Mouse (Mus musculus) fibroblast of lung, adult 2 months (primary cell): ENCODE measurements at regions not wholly inside any gene's neighbourhood (a gene's known extent, or its start where the extent isn't known, plus 50 kb on each side); places are given as distances from the start of the nearest gene placed in this dataset.
"Not testable (repeated sequence)": the region's sequence is repeated elsewhere in the genome, so short reads cannot be mapped to it uniquely, and the experiment has no call there.

ENCODE experiments used
- DNase-seq: peaks from one replicate; pipeline ENCODE4 v3.0.0-alpha.2; 2011; ENCODE audit warnings: low read depth

GRCm38 (mm10) chr2:10998798-10999197, 173.1 kb upstream of the Prkcq start:
- DNase-seq: no peak

DNA sequence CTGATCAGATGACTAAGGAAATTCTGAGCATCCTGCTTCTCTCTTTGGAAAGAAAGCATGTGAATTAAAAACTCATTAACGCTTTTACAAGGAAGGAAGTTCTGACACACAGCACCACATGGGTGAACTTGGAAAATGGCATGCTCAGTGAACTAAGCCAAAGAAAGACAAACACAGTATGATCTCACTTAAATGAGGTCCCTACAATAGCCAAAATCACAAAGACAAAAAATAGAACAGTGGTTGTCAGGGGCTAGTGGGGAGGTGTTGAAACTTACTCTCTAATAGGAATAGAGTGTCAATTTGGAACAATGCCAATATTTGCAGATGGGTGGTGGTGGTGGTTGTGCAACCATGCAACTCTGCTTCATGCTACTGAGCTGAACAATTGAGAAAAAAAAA, 172.7 kb upstream of the Prkcq start:
- no peak for DNase-seq

GRCm38 (mm10) chr2:11005806-11006205, 166.1 kb upstream of the Prkcq start:
- DNase-seq: no peak

GRCm38 (mm10) chr2:11011041-11011962, 160.6 kb upstream of the Prkcq start:
- DNase-seq: no peak

- DNase-seq: no peak
Measured at GRCm38 (mm10) chr2:11012312-11012860, 159.5 kb upstream of the Prkcq start.

DNA sequence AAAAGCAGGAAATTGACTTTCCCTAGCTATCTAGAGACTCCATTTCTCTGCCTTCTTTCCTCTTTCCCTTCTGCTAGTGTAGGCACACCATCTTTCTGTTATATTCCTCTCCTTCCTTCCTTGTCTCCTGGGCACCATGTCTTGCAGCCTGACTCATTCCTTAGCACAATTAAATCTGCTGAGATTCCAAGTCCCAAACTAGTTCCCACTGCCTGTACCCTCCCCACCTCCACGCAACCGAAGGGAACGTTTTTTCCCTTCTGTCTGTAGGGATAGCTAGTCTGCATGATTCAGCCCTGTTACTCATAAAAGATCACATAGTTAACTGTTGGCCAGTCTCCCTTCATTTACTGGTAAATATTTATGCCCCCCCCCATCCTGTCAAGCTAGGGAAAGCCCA, 158.8 kb upstream of the Prkcq start:
- no peak for DNase-seq

- DNase-seq: no peak
Measured at GRCm38 (mm10) chr2:11016446-11016845, 155.5 kb upstream of the Prkcq start.

DNA sequence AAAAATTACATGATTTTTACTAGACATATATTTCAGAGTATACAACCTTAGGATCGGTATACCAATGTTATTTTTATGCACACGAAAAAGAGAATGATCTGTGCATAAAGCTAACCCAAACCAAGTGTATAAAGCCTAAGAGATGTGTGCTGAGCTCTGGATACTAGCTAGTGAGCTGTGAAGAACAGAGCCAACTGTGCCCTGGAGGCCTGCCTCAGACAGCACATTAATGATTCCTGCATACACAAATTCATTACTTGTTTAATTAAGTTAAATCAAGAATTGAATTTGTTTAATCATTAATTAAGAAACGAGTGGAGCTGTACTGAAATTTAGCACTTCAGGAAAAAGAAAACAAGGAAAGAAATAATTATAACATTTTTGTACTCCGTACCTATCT, 139.0 kb upstream of the Prkcq start:
- no peak for DNase-seq

DNA sequence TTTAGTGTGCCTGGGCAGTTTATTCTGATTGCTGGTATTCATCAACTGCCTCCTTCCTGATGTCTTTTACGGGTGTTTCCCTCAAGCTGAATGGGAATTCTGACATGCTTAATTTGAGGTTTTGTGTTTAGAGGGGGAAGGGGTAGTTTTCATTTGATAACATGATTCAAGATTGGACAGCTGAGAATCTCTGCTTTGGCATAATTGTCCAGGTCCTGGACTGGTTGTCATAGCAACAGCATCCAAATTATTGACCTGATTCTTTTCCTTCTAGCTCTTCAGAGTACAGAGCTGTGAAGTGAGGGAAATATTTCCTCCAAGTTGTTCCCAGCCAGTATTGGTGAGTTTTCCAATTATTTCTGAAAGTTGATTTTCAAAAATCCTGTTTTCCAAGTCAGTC, 137.7 kb upstream of the Prkcq start:
- no peak for DNase-seq

- no peak for DNase-seq
Measured at GRCm38 (mm10) chr2:11037343-11037742, 134.6 kb upstream of the Prkcq start.

DNA sequence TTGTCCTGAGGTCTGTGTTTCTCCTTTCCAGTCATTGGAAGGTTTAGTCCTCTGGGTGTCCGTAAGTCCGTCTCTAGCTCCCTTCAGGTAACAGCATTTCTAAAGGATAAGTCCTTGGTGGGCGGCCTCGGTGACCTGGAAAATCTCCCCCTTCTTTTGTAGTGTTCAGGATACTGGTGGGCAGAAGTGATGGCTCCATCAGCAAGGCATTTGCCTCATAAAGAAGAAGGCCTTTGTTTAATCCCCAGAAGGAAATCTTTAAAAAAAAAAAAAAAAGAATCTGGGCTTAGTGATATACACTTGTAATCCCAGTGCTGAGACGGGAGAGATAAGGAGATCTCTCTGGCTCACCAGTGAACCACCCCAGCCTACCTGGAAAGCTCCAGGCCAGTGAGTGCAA, 133.5 kb upstream of the Prkcq start:
- DNase-seq: no peak

DNA sequence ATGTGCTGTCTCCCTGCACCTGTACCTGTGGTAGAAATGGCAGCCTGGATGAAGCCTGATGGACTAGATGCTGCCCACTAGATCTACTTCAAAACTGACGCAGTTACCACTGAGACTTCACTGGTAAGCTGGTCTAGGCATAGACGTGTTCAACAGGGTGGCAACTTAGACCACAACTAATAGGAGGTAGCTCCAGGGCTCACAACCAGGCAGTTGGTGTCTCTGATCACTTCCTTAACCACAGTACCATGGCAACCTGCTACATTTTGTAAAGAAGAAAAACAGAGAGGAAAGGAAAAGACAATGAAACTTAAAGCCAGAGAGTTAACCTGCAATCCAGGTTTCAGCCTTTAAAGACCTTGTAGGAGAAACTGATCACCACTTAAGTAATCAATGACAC, 131.9 kb upstream of the Prkcq start:
- DNase-seq: no peak

- no peak for DNase-seq
Measured at GRCm38 (mm10) chr2:11044727-11045274, 127.1 kb upstream of the Prkcq start.

- no peak for DNase-seq
Measured at GRCm38 (mm10) chr2:11051621-11052020, 120.3 kb upstream of the Prkcq start.

DNA sequence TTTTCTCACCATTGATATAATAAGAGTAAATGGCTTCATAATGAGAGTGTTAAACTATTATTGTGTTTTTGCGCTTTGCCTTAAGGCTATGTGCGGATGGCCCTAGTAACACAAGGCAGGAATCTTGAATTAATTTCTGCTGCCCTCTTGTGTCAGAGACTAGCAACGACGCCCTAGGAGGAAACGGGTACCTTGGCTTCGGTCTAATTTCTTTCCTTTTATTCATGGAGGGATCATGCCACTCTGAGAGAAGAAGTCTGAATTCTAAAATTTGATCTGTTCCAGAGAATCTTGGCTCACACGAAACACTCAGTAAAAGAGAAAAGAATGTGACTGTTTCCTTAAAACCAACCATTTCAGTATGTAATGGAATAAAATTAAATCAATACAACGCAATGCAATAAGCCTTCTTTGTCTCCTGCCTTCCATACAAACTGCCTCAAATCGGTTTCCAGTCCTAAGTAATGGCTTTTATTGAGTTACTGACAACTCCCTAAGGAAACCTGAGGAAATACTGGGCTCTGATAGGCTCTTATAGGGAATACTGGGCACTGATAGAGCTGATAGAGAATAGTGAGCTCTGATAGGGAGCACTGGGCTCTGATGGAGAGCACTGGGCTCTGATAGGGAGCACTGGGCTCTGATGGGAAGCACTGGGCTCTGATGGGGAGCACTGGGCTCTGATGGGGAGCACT, 112.0 kb upstream of the Prkcq start:
- peak; percentile 3 for DNase-seq

GRCm38 (mm10) chr2:11067384-11067783, 104.5 kb upstream of the Prkcq start:
- no peak for DNase-seq

DNA sequence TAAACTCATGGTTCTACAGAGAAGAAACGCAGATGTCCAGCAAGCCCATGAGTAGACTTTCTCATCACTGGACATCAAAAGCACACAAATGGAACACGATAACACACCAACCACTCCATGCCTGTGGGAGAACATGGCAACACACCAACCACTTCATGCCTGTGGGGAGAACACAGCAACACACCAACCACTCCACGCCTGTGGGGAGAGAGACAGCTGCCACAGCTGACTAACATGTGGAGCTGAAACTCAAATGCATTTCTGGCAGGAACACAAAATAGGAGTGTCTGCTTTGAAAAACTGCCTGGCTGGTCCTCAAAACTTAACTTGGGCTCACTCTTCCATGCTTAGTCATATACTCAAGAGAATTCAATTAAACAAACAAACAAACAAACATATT, 88.4 kb upstream of the Prkcq start:
- no peak for DNase-seq

DNA sequence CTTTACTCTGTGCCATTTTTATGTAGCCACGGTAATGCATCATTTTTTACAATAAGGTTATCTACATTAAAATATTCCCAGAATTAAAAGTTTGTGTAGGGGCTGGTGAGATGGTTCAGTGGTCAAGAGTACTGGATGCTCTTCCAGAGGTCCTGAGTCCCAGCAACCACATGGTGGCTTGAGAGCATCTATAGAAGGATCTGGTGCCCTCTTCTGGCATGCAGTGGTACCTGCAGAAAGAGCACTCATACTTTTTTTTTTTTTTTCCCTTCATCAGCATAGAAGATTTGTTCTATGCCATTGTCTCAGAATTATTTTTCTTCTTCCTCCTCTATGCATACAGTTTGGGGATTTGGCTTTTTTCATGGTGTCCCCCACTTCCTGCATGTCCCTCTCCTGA, 84.9 kb upstream of the Prkcq start:
- DNase-seq: no peak

DNA sequence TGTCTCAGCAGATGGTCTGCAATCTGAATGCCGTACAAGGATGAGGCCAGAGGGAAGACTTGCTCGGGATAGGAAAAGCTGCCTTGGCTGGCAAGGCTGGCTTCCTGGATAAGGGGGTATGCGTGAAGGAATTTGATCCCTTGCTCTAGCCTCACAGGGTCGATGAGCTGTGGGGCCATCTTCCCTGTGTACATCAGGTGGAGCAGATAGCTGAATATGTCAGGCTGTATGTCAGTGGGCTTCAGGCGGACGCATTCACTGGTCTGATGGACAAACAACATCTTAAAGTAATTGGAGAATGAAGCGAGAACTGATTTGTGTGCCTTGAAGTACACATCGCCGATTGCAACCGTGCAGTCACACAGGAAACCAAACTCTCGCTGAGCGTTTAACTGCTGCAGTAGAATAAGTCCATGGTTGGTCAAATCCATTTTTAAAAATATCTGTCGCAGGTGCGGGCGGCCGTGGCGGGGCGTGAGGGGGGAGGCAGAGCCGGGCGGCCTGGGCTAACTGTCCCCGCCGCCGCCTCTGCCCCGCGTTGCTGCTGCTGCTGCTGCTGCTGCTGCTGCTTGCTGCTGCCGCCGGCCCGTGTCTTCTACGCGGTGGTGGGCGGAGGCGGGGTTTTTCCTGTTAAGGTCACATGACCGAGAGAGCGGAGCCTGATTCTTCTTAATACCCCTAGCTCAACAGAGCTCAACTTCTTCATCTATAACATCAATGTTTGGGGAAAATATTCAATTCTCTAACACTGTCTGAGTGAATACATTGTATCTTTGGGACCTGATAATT, 71.9 kb upstream of the Prkcq start:
- not testable (repeated sequence) for DNase-seq

DNA sequence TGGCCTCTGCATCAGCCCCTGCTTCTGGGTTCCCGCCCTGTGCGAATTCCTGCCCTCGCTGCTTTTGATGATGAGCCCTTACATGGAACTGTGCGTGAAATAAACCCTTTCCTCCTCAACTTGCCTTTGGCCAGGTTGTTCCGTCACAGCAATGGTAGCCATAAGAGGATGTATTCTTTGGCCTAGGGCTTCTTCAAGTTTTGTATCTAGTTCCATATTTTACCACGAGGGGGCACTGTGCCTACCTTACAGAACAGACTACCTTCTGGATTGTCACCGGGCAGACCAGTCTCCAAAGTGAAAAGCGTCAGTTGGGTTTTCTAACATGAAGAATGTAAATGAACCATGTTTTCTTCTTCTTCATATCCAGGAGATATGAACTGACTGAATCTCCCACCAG, 58.7 kb upstream of the Prkcq start:
- no peak for DNase-seq

DNA sequence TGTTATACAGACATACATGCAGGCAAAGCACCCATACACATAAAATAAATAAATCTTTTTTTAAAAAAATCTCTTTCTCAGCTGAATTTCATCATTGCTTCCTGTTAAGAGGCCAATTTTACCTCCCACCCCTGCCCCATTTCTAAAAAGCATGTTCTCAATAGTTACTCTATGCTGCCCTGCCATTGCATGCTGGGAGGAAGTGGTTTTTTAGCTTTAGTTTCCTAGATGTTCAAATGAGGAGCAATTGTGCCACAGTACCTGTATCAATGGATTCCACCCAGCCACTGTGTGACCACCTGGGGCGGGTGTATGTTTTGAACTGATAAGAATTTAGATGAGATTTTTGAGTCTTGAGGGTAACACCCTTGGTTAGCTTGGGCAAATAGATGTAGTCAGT, 53.3 kb upstream of the Prkcq start:
- no peak for DNase-seq

DNA sequence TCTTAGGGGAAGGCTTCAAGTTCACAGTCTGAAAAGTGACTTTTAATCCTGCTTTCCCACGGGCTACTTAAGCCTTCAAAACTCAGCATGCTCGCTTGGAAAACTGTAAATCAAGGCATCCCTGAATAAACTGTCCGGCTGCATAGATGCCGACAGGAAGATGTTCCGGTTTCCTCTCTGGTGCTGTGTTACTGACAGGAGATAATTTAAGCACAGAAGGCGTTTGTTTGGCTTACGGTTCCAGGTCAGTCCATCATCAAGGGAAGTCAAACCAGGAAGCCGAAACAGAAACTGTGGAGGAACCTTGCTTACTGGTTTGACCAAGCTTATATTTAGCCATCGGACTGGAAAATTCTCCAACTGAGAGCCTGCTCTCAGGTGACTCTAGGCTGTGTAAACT, 52.6 kb upstream of the Prkcq start:
- DNase-seq: no peak
